Mouse (Mus musculus): ENCODE data around the gene Sertad3. TPM values are rescaled to one million over a fixed set of nuclear protein-coding genes. Genes with fewer than 3 reads are reported as not detected.

Sertad3 gene
- 31.3 and 31.9 TPM in 2 replicates for polyA plus RNA-seq (2014; fragmentation: Nextera tagmentation; extraction: Ambion mirVana)

DNA sequence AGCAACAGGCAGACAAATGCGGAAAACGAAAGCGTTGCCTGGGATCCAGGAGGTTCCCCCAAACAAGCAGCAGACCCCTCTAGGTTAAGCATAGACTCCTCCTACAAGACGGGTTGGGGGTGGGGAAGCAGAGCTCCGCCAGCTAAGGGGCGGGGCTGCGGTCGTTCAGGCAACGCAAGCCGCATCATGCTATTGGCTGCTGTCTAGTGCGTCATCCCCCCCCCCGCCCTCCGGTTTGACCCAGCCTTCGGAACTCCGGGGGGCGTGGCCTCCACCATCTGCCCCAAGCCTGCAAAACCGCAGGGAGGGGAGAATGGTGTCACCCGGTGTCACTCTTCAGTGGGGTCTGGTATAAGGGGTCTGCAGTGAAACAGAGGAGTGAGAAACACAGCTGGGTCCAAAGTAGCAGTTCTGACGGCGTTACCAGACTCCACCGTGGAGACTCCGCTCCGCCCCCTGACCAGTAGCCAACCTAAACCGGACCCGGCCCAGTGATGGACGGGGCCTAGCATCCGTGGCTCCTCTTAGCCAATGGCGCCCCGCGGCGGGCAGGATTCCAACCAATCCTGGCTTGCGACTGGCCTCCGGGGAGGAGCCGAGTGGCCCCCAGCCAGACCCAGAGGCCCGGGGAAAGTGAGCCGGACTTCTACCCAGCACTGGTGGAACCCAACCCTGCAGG lies at the start of gene Sertad3:
TSS of gene Sertad3 (plus strand) at position 613 of the 679 bp plus-strand sequence.
- Histone ChIP-seq H3K9ac (ENCODE audit: low read depth, low read length) (peak within 1 kb of the TSS; percentile 80), H3K27me3 (replicated peaks; ENCODE audit: control insufficient read depth, insufficient read depth, low read length) (no peaks in the 10 kb centered on the region), H3K27ac (replicated peaks; ENCODE audit: low read depth, low read length) (peak within 1 kb of the TSS; percentile 95), H3K36me3 (ENCODE audit: control insufficient read depth, insufficient read depth, low read length) (peaks cover 15% of the 10 kb centered on the region), H3K4me1 (ENCODE audit: control insufficient read depth, insufficient read depth, low read length) (0 out of 2 replicates have a peak, but pooled peaks cover 5% of the 10 kb centered on the region), H3K4me3 (ENCODE audit: low read depth, low read length) (peak within 1 kb of the TSS; percentile 72), H3K9me3 (ENCODE audit: control insufficient read depth, low read length) (no peaks in the 10 kb centered on the region), H3K4me2 (ENCODE audit: low read depth, low read length) (peak within 1 kb of the TSS; percentile 61)
- DNase-seq (ENCODE audit: low spot score) (peak; percentile 99), ATAC-seq (ENCODE audit: low read depth) (peak; percentile 93)
- 0% methylated on average over 33 of the region's 36 CpGs for WGBS

DNA sequence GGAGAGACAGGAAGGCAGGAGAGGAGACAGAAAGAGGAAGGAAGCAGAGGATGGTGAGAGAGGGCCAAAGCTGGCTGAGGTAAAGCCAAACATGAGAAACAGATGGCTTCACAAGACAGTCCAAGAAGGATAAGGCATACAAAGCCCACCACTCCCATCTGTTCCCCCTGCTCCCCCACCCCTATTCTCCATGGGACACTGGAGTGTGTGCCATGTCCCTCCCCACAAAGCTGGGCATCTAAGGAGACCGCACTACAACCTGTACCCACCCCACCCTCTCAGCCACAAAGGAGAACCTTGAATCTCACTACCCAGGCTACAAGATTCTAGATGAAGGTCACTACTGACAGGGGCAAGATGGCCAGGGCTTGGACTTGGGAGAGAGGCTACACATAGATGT lies 46.2 kb upstream of the Sertad3 start:
- no peak overlapping the region for H3K27ac ChIP-seq (replicated peaks; ENCODE audit: low read depth, low read length)
- WGBS, result 100% methylated on average over 1 of the region's 1 CpGs
- no peak for ATAC-seq (ENCODE audit: low read depth)

DNA sequence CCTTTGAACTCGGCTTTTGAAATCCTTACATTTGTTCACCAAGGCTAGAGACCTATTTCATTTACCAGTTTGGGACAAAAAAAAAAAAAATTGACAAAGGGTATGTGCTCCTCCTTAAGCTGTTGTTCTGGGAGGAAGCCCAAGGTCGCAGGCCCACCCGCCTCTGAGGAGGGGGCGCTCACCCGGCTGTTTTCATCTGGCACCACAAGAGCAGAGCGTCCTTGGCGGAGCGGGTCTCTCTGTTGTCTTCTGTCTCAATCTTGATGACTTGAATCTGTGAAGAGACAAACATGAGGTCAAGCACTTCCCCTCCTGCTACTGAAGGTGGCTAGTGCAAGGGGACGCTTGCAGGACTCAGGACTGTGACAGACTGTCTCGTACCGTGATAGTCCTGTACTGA lies 45.6 kb upstream of the Sertad3 start:
- Histone ChIP-seq H3K27ac (replicated peaks; ENCODE audit: low read depth, low read length) (no peak overlapping the region), H3K36me3 (ENCODE audit: control insufficient read depth, insufficient read depth, low read length) (no peaks in the 10 kb centered on the region), H3K4me2 (ENCODE audit: low read depth, low read length) (no peak overlapping the region), H3K4me3 (ENCODE audit: low read depth, low read length) (no peak overlapping the region), H3K9me3 (ENCODE audit: control insufficient read depth, low read length) (peaks cover 6% of the 10 kb centered on the region; the same call in 1 of the 2 replicates), H3K27me3 (replicated peaks; ENCODE audit: control insufficient read depth, insufficient read depth, low read length) (peaks cover 1% of the 10 kb centered on the region), H3K9ac (ENCODE audit: low read depth, low read length) (no peak overlapping the region), H3K4me1 (ENCODE audit: control insufficient read depth, insufficient read depth, low read length) (no peaks in the 10 kb centered on the region)
- ATAC-seq (ENCODE audit: low read depth), result no peak
- WGBS, result 86% methylated on average over 11 of the region's 11 CpGs
- no peak for DNase-seq (ENCODE audit: low spot score)

More for the DNA sequence above, 46.2 kb upstream of the Sertad3 start:
- Histone ChIP-seq H3K9ac (ENCODE audit: low read depth, low read length) (no peak overlapping the region), H3K9me3 (ENCODE audit: control insufficient read depth, low read length) (peaks cover 7% of the 10 kb centered on the region), H3K36me3 (ENCODE audit: control insufficient read depth, insufficient read depth, low read length) (no peaks in the 10 kb centered on the region), H3K4me3 (ENCODE audit: low read depth, low read length) (no peak overlapping the region), H3K27me3 (replicated peaks; ENCODE audit: control insufficient read depth, insufficient read depth, low read length) (no peaks in the 10 kb centered on the region), H3K4me1 (ENCODE audit: control insufficient read depth, insufficient read depth, low read length) (no peaks in the 10 kb centered on the region), H3K4me2 (ENCODE audit: low read depth, low read length) (no peak overlapping the region)
- no peak for DNase-seq (ENCODE audit: low spot score)

DNA sequence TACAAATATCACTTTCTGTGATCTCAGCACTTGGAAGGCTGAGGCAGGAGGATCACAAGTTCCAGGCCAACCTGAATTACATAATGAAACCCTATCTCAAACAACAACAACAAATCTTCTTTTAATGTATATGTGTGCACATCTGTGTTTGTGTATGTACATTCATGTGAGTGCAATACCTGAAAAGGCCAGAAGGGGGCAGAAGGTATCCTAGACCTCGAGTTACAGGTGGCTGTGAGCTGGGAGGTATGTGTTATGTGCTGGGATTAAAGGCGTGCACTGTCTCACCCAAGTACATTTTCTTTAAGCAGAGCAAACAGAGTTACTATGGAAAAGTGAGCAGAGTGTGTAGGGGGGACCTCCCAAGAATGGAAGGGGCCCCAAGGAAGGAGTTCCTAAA lies 44.4 kb upstream of the Sertad3 start:
- no peak overlapping the region for H3K27ac ChIP-seq (replicated peaks; ENCODE audit: low read depth, low read length)
- peaks cover 12% of the 10 kb centered on the region for H3K27me3 ChIP-seq (replicated peaks; ENCODE audit: control insufficient read depth, insufficient read depth, low read length)
- H3K4me3 ChIP-seq (ENCODE audit: low read depth, low read length), result no peak overlapping the region
- DNase-seq (ENCODE audit: low spot score) (no peak), ATAC-seq (ENCODE audit: low read depth) (no peak)
- H3K9ac ChIP-seq (ENCODE audit: low read depth, low read length), result no peak overlapping the region
- WGBS, result 56% methylated on average over 2 of the region's 2 CpGs
- H3K4me1 ChIP-seq (ENCODE audit: control insufficient read depth, insufficient read depth, low read length), result no peaks in the 10 kb centered on the region
- peaks cover 6% of the 10 kb centered on the region; the same call in 1 of the 2 replicates for H3K9me3 ChIP-seq (ENCODE audit: control insufficient read depth, low read length)
- H3K4me2 ChIP-seq (ENCODE audit: low read depth, low read length), result no peak overlapping the region
- H3K36me3 ChIP-seq (ENCODE audit: control insufficient read depth, insufficient read depth, low read length), result no peaks in the 10 kb centered on the region

DNA sequence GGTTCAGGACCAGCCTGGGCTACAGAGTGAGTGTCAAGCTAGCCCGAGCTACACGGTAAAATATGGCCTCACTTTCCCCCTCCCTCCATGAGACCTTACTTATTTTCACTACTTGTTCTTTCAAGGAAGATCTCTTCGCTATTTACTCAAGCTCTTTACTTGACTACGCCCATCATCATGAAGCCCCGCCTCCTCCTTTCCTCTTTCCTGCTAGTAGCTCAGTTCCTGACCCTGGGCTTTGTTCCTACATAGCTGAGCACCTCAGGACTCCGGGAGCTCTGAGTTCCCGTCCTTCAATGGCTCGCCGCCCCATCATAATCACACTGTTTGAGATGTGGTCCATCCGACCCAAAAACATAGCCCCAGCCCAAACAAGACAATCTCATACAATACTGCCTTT lies 40.2 kb upstream of the Sertad3 start:
- H3K4me2 ChIP-seq (ENCODE audit: low read depth, low read length), result no peak overlapping the region
- H3K9ac ChIP-seq (ENCODE audit: low read depth, low read length), result no peak overlapping the region
- H3K4me1 ChIP-seq (ENCODE audit: control insufficient read depth, insufficient read depth, low read length), result no peaks in the 10 kb centered on the region
- H3K27me3 ChIP-seq (replicated peaks; ENCODE audit: control insufficient read depth, insufficient read depth, low read length), result peaks cover 18% of the 10 kb centered on the region
- no peak overlapping the region for H3K27ac ChIP-seq (replicated peaks; ENCODE audit: low read depth, low read length)
- H3K9me3 ChIP-seq (ENCODE audit: control insufficient read depth, low read length), result peaks cover 6% of the 10 kb centered on the region; the same call in 1 of the 2 replicates
- ATAC-seq (ENCODE audit: low read depth) (0 out of 2 replicates have a peak, but pooled peaks have one; percentile 33), DNase-seq (ENCODE audit: low spot score) (no peak)
- no peaks in the 10 kb centered on the region for H3K36me3 ChIP-seq (ENCODE audit: control insufficient read depth, insufficient read depth, low read length)
- H3K4me3 ChIP-seq (ENCODE audit: low read depth, low read length), result no peak overlapping the region
- 28% methylated on average over 10 of the region's 10 CpGs for WGBS

DNA sequence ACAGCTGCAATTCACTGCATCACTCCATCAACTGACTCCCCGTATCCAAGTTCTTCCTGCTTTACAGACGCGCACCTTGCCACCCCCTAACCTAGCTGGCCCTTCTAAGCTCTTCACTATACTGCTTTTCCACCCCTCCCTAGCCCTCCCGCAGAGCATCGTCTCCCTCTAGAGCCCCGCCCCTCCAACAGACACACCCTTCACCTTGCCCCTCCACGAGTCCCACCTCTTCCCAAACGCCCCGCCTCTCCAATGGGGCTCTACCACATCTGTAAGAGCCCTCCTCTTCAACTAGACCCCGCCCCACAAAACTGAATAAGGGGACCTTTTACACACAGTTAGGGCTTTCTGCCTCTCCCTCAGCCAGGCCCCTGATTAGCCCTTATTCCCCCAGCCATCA lies 39.8 kb upstream of the Sertad3 start:
- H3K9me3 ChIP-seq (ENCODE audit: control insufficient read depth, low read length), result peaks cover 6% of the 10 kb centered on the region; the same call in 1 of the 2 replicates
- no peaks in the 10 kb centered on the region for H3K36me3 ChIP-seq (ENCODE audit: control insufficient read depth, insufficient read depth, low read length)
- ATAC-seq (ENCODE audit: low read depth) (no peak), DNase-seq (ENCODE audit: low spot score) (no peak)
- WGBS, result 15% methylated on average over 10 of the region's 10 CpGs
- H3K4me1 ChIP-seq (ENCODE audit: control insufficient read depth, insufficient read depth, low read length), result no peaks in the 10 kb centered on the region
- no peak overlapping the region for H3K4me3 ChIP-seq (ENCODE audit: low read depth, low read length)
- no peak overlapping the region for H3K4me2 ChIP-seq (ENCODE audit: low read depth, low read length)
- no peak overlapping the region for H3K27ac ChIP-seq (replicated peaks; ENCODE audit: low read depth, low read length)
- peaks cover 18% of the 10 kb centered on the region for H3K27me3 ChIP-seq (replicated peaks; ENCODE audit: control insufficient read depth, insufficient read depth, low read length)
- no peak overlapping the region for H3K9ac ChIP-seq (ENCODE audit: low read depth, low read length)

DNA sequence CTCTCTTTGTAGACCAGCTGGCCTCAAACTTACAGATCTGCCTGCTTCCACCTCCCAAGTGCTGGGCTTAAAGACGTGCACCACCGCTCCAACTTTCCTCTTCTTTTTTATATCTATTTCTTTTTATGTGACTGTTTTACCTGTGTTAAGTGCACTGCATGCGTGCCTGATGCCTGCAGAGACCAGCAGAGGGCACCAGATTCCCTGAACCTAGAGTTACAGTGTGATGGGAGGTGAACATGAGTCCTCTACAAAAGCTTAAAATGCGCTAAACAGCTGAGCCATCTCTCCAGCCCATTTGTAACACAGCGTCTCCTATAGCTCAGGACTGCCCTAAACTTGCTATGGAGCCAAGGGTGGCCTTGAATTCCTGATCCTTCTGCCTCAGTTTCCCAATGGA lies 36.0 kb upstream of the Sertad3 start:
- Histone ChIP-seq H3K27ac (replicated peaks; ENCODE audit: low read depth, low read length) (no peak overlapping the region), H3K9me3 (ENCODE audit: control insufficient read depth, low read length) (no peaks in the 10 kb centered on the region), H3K4me1 (ENCODE audit: control insufficient read depth, insufficient read depth, low read length) (no peaks in the 10 kb centered on the region), H3K4me2 (ENCODE audit: low read depth, low read length) (no peak overlapping the region), H3K4me3 (ENCODE audit: low read depth, low read length) (no peak overlapping the region), H3K27me3 (replicated peaks; ENCODE audit: control insufficient read depth, insufficient read depth, low read length) (peaks cover 18% of the 10 kb centered on the region), H3K36me3 (ENCODE audit: control insufficient read depth, insufficient read depth, low read length) (no peaks in the 10 kb centered on the region), H3K9ac (ENCODE audit: low read depth, low read length) (no peak overlapping the region)
- ATAC-seq (ENCODE audit: low read depth) (no peak), DNase-seq (ENCODE audit: low spot score) (no peak)
- 50% methylated on average over 5 of the region's 5 CpGs for WGBS

DNA sequence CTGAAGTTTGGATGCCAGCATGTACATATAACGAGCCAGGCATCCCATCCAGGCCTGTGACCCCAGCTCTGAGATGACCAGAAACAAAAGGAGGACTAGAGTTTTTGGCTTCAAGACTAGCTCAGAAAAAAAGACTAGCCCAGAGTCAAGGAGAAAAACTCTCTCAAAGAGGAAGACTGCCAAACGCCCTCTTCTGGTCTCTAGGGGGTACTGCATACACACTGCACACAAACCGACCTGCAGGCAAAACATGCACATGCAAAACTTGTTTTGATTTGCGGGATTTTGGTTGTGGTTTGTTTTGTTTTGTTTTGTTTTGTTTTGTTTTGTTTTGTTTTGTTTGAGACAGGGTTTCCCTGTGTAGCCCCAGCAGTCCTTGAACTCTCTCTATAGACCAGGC lies 33.6 kb upstream of the Sertad3 start:
- DNase-seq (ENCODE audit: low spot score) (no peak), ATAC-seq (ENCODE audit: low read depth) (no peak)
- Histone ChIP-seq H3K9ac (ENCODE audit: low read depth, low read length) (no peak overlapping the region), H3K9me3 (ENCODE audit: control insufficient read depth, low read length) (no peaks in the 10 kb centered on the region), H3K4me1 (ENCODE audit: control insufficient read depth, insufficient read depth, low read length) (no peaks in the 10 kb centered on the region), H3K27ac (replicated peaks; ENCODE audit: low read depth, low read length) (no peak overlapping the region), H3K36me3 (ENCODE audit: control insufficient read depth, insufficient read depth, low read length) (no peaks in the 10 kb centered on the region), H3K4me2 (ENCODE audit: low read depth, low read length) (no peak overlapping the region), H3K27me3 (replicated peaks; ENCODE audit: control insufficient read depth, insufficient read depth, low read length) (peaks cover 3% of the 10 kb centered on the region; the same call in 1 of the 2 replicates), H3K4me3 (ENCODE audit: low read depth, low read length) (no peak overlapping the region)
- WGBS, result 76% methylated on average over 4 of the region's 4 CpGs

DNA sequence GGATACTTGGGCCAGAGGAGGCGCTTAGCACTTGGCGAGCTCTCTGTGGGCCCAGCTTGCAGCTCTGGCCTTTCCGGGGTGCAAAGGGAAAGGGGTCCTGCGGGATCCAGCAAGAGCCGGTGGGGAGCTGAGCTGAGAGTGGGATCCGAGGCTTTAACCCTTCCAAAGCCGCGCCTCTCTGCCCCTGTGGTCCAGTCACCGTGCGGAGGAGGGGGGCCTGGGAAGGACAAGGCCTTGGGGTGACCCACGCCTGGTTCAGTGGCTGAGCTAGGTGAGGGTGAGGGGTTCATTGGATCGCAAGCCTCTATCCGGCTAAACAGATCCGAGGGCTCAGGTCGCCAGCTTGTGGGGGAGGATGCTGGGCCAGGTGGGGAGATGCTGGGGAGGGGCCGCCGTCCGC lies 27.5 kb upstream of the Sertad3 start:
- ATAC-seq (ENCODE audit: low read depth) (no peak), DNase-seq (ENCODE audit: low spot score) (no peak)
- Histone ChIP-seq H3K4me3 (ENCODE audit: low read depth, low read length) (peak overlapping the region; percentile 55), H3K9me3 (ENCODE audit: control insufficient read depth, low read length) (no peaks in the 10 kb centered on the region), H3K36me3 (ENCODE audit: control insufficient read depth, insufficient read depth, low read length) (no peaks in the 10 kb centered on the region), H3K27ac (replicated peaks; ENCODE audit: low read depth, low read length) (no peak overlapping the region), H3K27me3 (replicated peaks; ENCODE audit: control insufficient read depth, insufficient read depth, low read length) (peaks cover 26% of the 10 kb centered on the region), H3K9ac (ENCODE audit: low read depth, low read length) (peak overlapping the region; percentile 71), H3K4me2 (ENCODE audit: low read depth, low read length) (peak overlapping the region; percentile 97), H3K4me1 (ENCODE audit: control insufficient read depth, insufficient read depth, low read length) (peaks cover 12% of the 10 kb centered on the region; the same call in 1 of the 2 replicates)
- 12% methylated on average over 12 of the region's 18 CpGs for WGBS

Measured in embryonic facial prominence, embryonic 14.5 days (tissue).